Mouse (Mus musculus) thymus, adult 2 months (tissue): ENCODE results near the gene Mgmt.

Experiments used
- CTCF ChIP-seq: fragments of 200-500 bp; IDR thresholded peaks from 2 replicates; pipeline ENCODE4 v1.5.1; 2012; ENCODE audit warnings: mild to moderate bottlenecking, control low read depth, low read length, moderate library complexity, borderline replicate concordance; ENCODE audit not compliant: control insufficient read depth, poor library complexity, insufficient read depth; ENCODE audit errors: extremely low read depth
- POLR2A ChIP-seq: fragments of 200-500 bp; IDR thresholded peaks from 2 replicates; pipeline ENCODE4 v1.6.1; 2012; ENCODE audit warnings: mild to moderate bottlenecking, low read length, control low read depth, moderate library complexity; ENCODE audit not compliant: control insufficient read depth, poor library complexity, insufficient read depth; ENCODE audit errors: extremely low read depth

DNA sequence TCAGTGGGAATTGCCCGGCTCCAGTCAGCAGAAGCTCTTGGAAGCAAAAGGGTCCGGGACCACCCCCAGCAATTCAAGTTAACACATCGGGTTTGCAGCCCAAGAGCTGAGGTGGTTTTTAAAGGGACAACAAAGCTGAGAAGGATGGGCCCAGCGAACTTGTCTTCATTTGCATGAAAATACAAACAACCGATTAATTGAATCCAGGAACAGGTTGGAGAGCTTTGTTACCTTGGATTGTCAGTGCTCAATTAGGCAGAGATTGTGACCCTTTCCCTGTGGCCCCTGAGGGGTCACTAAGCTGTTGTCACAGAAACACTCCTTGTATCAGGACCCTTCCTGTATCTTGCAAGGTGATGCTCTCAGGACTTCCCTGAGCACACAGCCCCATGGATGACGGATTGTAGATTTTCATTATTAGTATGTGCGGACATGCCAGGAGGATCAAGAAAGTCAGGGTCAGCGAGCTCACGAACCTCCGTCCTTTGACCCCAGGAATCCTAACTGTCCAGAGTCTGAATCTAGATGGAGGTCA lies 48.3 kb upstream of the Mgmt start:
- TF ChIP-seq CTCF (no peak), POLR2A (no peak)
